Mouse (Mus musculus) Patski (cell line): ENCODE data around the gene Cdc16. TPM values are rescaled to one million over a fixed set of nuclear protein-coding genes. Genes with fewer than 3 reads are reported as not detected.

Source experiments
- ATAC-seq: fragments of 100-300 bp; one replicate; pipeline ENCODE4 v1.8.0; 2021
- CTCF ChIA-PET: fragments of 350-600 bp; sonication (Branson Sonifier 250); formaldehyde crosslinking; loops from one replicate; lab custom pipeline; 2022; ENCODE audit warnings: inconsistent platforms; lab: Charles Lee
- POLR2A ChIA-PET: fragments of 350-600 bp; sonication (Branson Sonifier 250); formaldehyde crosslinking; loops from one replicate; lab custom pipeline; 2022; ENCODE audit warnings: antibody characterized with exemption, inconsistent platforms; lab: Charles Lee
- DNase-seq: peaks from one replicate; pipeline ENCODE4 v3.0.0-alpha.2; 2011; ENCODE audit warnings: low read depth, low spot score
- H3K27me3 ChIP-seq: fragments of 371-371 bp; one replicate; pipeline ENCODE4 v1.5.1; 2021
- CTCF ChIP-seq: fragments of 100-300 bp; IDR thresholded peaks from one replicate; pipeline ENCODE4 v1.5.1; 2021
- in situ Hi-C: fragments of 300-500 bp; cut with MboI; formaldehyde crosslinking; loops from 3 replicates; pipeline ENCODE4 v1.11.1; 2018; ENCODE audit warnings: low pct_unique_long_range_greater_than_20kb, mixed read lengths
- polyA plus RNA-seq: library from polyadenylated mRNA; unstranded; gene quantifications from one replicate; pipeline ENCODE4 v1.2.3, GENCODE M21; 2021

Cdc16 gene
- polyA plus RNA-seq, 1 experiment from 2014 or later = 88.2 TPM

GRCm38 (mm10) chr8:13797676-13798075 lies 40.2 kb downstream of the Cdc16 start:
- in situ Hi-C loops = loop anchor here (25.0 kb wide), 1 partner anchor 90 kb away; the partner anchor contains the start of gene Coprs
- ChIA-PET POLR2A (no interaction called here), CTCF (interaction anchor here (1.0 kb wide), 1 partner anchor 30 kb away, joined by 3 read pairs; no protein-coding TSS in a partner anchor)
- H3K27me3 ChIP-seq = no peaks in the 10 kb centered on the region
- no peak for DNase-seq
- TF ChIP-seq CTCF = no peak
- no peak for ATAC-seq

- no peak for TF ChIP-seq CTCF
- DNase-seq = no peak
- ATAC-seq = no peak
- ChIA-PET CTCF (no interaction called here), POLR2A (interaction anchor here (1.2 kb wide), 1 partner anchor 14 kb away, joined by 3 read pairs; the partner anchor contains the start of gene Upf3a)
- H3K27me3 ChIP-seq = no peaks in the 10 kb centered on the region
- in situ Hi-C loops = loop anchor here (25.0 kb wide), 1 partner anchor 88 kb away; the partner anchor contains the start of gene Coprs
These were observed 42.1 kb downstream of the Cdc16 start for GRCm38 (mm10) chr8:13799566-13799965.

- no peak for DNase-seq
- peaks cover 6% of the 10 kb centered on the region for H3K27me3 ChIP-seq
- no peak for TF ChIP-seq CTCF
- ChIA-PET CTCF (no interaction called here), POLR2A (no interaction called here)
- ATAC-seq = no peak
- in situ Hi-C loops = no loop called here
These were observed 71.2 kb downstream of the Cdc16 start for GRCm38 (mm10) chr8:13828598-13829172.

Other genes starting within 250 kb of the Cdc16 start
- not detected for gene 1700029H14Rik, start 195.2 kb upstream of the Cdc16 start, polyA plus RNA-seq
- gene Rasa3, start 80.1 kb upstream of the Cdc16 start, polyA plus RNA-seq = 28.1 TPM
- not detected for gene Cfap97d2, start 51.8 kb upstream of the Cdc16 start, polyA plus RNA-seq
- 36.4 TPM for gene Upf3a, start 27.9 kb downstream of the Cdc16 start, polyA plus RNA-seq
- gene AF366264, start 80.7 kb downstream of the Cdc16 start, polyA plus RNA-seq = not detected
- 28.7 TPM for gene Champ1, start 112.0 kb downstream of the Cdc16 start, polyA plus RNA-seq
- 51.6 TPM for gene Coprs, start 132.6 kb downstream of the Cdc16 start, polyA plus RNA-seq